Mouse (Mus musculus): ENCODE results near the gene Crmp1.

Crmp1 gene

GRCm38 (mm10) chr5:37298370-37298769 is 56.6 kb downstream of the Crmp1 start:
- DNase-seq (ENCODE audit: low read depth): peak; percentile 28

GRCm38 (mm10) chr5:37310026-37310425 is 68.3 kb downstream of the Crmp1 start:
- DNase-seq (ENCODE audit: low read depth): no peak

DNA sequence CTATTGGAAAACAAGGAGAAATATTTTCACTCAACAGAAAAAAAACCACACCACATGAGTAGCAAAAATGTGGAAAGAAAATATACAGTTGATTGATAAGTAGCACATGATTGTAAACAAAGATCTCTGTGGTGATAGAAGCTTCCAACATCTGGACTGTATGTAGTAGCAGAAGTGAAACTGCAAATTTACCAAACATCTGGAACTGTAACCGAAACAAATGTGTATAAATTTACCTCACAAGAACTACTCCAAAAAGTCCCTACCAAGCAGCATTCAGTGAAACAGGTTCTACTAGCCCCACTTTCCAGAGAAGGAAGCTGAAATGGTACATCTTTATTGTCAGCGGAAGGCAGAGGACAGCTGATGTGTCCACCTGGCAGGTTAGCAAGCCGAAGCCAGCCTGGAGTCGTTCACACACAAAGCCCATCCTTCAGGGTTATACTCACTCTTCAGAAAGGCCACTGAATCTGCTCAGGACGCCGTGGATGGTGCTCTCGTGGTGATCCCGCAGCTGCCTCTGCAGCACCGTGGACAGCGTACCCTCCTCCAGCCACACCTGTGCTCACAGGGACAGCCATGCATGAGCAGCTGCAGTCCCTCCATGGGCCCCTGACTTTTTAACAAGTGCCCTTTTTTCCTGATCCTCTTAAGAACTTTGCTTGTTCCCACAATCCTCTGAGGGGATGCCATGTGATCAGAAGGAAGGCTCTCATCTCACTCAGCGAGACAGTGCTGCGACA is 71.4 kb downstream of the Crmp1 start:
- DNase-seq (ENCODE audit: low read depth): no peak

DNA sequence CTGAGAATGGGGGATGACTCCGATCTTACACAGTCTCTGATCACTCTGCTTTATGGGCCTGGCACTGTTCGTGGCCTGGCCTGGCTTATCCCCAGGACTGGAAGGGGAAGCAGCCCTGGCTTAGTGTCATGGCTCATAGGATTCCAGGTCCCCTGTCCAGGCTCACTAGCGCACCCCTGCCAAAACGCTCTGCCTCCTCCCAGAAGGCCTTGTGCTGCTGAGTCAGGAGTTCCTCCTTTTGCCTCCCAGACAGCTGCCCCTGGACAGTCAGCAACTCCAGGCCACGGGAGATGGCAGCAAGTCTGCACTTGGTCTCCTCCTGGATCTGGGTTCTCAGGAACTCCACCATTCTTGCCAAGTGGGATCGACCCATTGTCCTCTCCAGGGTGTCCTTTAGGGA is 77.0 kb downstream of the Crmp1 start:
- DNase-seq (ENCODE audit: low read depth): no peak

- no peak for DNase-seq (ENCODE audit: low read depth)
Measured at GRCm38 (mm10) chr5:37320174-37320573, 78.4 kb downstream of the Crmp1 start.

DNA sequence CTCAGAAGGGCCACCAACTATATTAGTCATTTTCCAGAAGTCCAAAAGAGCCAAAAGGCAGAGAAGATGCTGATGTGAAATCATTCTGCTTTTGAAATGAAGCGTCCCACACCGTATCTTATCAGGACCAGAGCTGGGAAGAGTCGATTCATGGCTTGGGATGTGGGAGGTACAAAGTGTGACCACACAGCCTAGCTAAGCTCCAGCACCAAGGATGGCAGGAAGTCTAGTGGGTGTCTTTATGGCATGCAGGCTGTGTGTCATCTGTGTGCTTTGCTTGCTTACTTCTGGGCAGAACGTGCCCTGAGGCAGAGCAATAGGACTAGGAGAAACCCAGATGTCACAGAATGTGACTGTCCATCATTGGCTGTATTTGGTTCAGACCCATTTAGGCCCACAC is 79.0 kb downstream of the Crmp1 start:
- no peak for DNase-seq (ENCODE audit: low read depth)

DNA sequence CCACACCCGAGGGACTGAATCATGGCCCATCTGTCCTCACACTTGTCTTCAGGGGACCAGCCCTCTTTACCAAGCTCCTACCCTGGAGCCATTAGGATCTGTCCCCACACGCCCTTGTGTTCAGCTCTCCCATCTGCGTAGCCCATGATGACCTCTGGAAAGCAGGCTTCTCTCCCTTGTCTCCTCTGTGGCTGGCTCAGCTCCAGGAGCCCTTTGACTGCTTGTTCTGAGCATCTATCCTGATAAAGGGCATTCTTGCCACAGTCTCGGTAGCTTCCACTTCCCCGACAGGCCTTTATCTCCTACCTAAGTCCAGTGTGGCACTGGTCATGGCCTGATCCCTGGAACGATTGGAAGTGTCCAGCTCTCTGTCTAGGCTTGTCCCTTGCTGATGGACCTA is 84.9 kb downstream of the Crmp1 start:
- DNase-seq (ENCODE audit: low read depth): no peak

GRCm38 (mm10) chr5:37330449-37331132 is 88.9 kb downstream of the Crmp1 start:
- no peak for DNase-seq (ENCODE audit: low read depth)

- no peak for DNase-seq (ENCODE audit: low read depth)
Measured at GRCm38 (mm10) chr5:37331133-37331505, 89.4 kb downstream of the Crmp1 start.

- DNase-seq (ENCODE audit: low read depth): no peak
Measured at GRCm38 (mm10) chr5:37332066-37332465, 90.3 kb downstream of the Crmp1 start.

DNA sequence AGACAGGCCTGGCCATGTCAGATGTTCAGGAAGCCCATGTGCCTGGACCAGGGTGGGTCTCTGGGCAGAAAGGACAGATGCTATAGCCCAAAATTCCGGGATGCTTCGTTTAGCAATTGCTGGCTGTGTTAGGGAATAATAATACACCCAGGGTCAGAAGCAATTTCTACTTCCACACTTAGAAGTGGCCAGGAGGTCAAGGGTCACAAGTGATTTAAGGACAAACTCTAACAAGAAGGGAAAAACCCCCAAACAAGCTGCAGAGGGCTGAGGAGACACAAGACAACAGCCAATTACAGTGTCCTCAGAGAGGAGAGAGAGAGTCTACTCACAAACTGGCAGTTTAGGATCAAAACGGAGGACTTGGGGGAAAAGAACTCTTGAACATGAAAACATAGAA is 93.3 kb downstream of the Crmp1 start:
- no peak for DNase-seq (ENCODE audit: low read depth)

GRCm38 (mm10) chr5:37336485-37337105 is 94.9 kb downstream of the Crmp1 start, which contains the start of gene Evc:
Gene Evc, minus strand, starts transcription at chr5:37336894.
- DNase-seq (ENCODE audit: low read depth): no peak

GRCm38 (mm10) chr5:37337696-37338095 is 96.0 kb downstream of the Crmp1 start:
- no peak for DNase-seq (ENCODE audit: low read depth)

DNA sequence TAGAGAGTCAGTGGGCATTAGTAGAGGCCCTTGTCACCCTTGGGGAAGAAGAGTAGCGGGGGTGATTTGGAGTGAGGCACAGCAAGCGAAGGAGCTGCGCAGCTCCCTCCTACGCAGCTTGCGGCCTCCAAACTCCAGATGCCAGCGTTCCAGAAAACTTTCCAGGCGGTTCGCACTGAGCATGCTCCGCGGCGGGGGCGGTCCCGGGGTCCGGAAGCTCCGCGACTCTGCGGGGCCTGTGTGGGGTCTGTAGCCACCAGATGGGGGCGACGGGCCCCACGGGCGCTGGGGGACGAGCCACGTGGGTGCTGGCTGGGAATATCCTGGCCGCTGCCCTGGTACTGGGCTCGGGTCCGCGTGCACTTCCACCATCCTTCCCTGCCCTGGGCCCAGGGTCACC is 96.5 kb downstream of the Crmp1 start, which contains the start of gene Evc2:
Gene Evc2 (plus strand): TSS at position 212 of the 400 bp plus-strand sequence.
- DNase-seq (ENCODE audit: low read depth): no peak

Data from 416B (cell line).